Mouse (Mus musculus) liver, embryonic 14.5 days (tissue): ENCODE measurements around the gene Enox1. TPM values are rescaled to one million over a fixed set of nuclear protein-coding genes. Genes with fewer than 3 reads are reported as not detected.

ENCODE experiments used
- ATAC-seq: fragments of 200-750 bp; cut with Nextera tagmentation; 2 replicates; pipeline ENCODE4 v1.8.0; 2017; ENCODE audit warnings: moderate number of reproducible peaks, mild to moderate bottlenecking, moderate library complexity; ENCODE audit not compliant: insufficient read depth
- DNase-seq, 3 experiments: peaks; one replicate each; pipeline ENCODE4 v3.0.0-alpha.2; 2012 to 2013; ENCODE audit warnings: low read depth in 3 of 3, low spot score in 3 of 3
- H3K27ac ChIP-seq: fragments of 300-500 bp; sonication (generic); 2 replicates; pipeline ENCODE4 v1.5.1; 2014; ENCODE audit warnings: moderate library complexity, mild to moderate bottlenecking, control low read depth, inconsistent platforms
- H3K27me3 ChIP-seq: fragments of 300-500 bp; sonication (generic); 2 replicates; pipeline ENCODE4 v1.6.1; 2014; ENCODE audit warnings: mild to moderate bottlenecking, low read length, moderate library complexity; ENCODE audit not compliant: control insufficient read depth, insufficient read depth
- H3K36me3 ChIP-seq: fragments of 300-500 bp; sonication (generic); replicated peaks from 2 replicates; pipeline ENCODE4 v1.6.1; 2014; ENCODE audit warnings: low read depth; ENCODE audit not compliant: control insufficient read depth, insufficient read depth
- H3K4me1 ChIP-seq, 2 experiments: fragments of 200-500 bp in 1 of 2; fragments of 300-500 bp in 1 of 2; sonication (generic) in 1 of 2; replicated peaks; 2 replicates each; pipeline ENCODE4 v1.6.1; 2012 to 2014; ENCODE audit warnings: antibody characterized with exemption in 1 of 2, inconsistent platforms in 1 of 2, low read length in 1 of 2; ENCODE audit not compliant: control insufficient read depth in 2 of 2, insufficient read depth in 2 of 2
- H3K4me2 ChIP-seq: fragments of 300-500 bp; sonication (generic); 2 replicates; pipeline ENCODE4 v1.6.1; 2014; ENCODE audit warnings: low read depth, mild to moderate bottlenecking, control low read depth, moderate library complexity
- H3K4me3 ChIP-seq, 2 experiments: fragments of 200-500 bp in 1 of 2; fragments of 300-500 bp in 1 of 2; sonication (generic) in 1 of 2; 2 replicates each; pipeline ENCODE4 v1.5.1; 2012 to 2014; ENCODE audit warnings: low read depth in 2 of 2, low read length in 2 of 2, mild to moderate bottlenecking in 2 of 2, control low read depth in 1 of 2, inconsistent platforms in 1 of 2, moderate library complexity in 1 of 2; ENCODE audit not compliant: insufficient read depth in 1 of 2
- H3K9ac ChIP-seq: fragments of 300-500 bp; sonication (generic); replicated peaks from 2 replicates; pipeline ENCODE4 v1.6.1; 2014; ENCODE audit warnings: mild to moderate bottlenecking, control low read depth, moderate library complexity
- H3K9me3 ChIP-seq: fragments of 300-500 bp; sonication (generic); 2 replicates; pipeline ENCODE4 v1.6.1; 2016; ENCODE audit warnings: low read length, mixed read lengths; ENCODE audit not compliant: control insufficient read depth
- CTCF ChIP-seq: IDR thresholded peaks from 2 replicates; pipeline ENCODE4 v1.5.1; 2016; ENCODE audit warnings: antibody characterized with exemption, low read depth, control low read depth
- EP300 ChIP-seq: IDR thresholded peaks from 2 replicates; pipeline ENCODE4 v1.6.1; 2016; ENCODE audit warnings: antibody characterized with exemption, low read depth
- WGBS: fragments of 180-500 bp; shearing (Covaris S2); extraction: QIAGEN DNeasy Blood & Tissue Kit; methylation state at CpG from one replicate; pipeline ENCODE4 v1.1.7; 2014; ENCODE audit not compliant: insufficient replicate concordance; 5-methylcytosine and 5-hydroxymethylcytosine counted together
- polyA plus RNA-seq, 2 experiments: library from polyadenylated mRNA; depleted of rRNA in 1 of 2; stranded (reverse) in 1 of 2; unstranded in 1 of 2; fragments of >200 nt; fragmentation: Nextera tagmentation in 1 of 2; extraction: Ambion mirVana in 1 of 2; gene quantifications; 2 replicates each; pipeline versions ENCODE4 v1.2.1 to v1.2.3; 2012 to 2014

Enox1 gene
- polyA plus RNA-seq, 2 experiments: 0.07 to 0.10 TPM

GRCm38 (mm10) chr14:77279143-77279542, 122.6 kb downstream of the Enox1 start:
- Histone ChIP-seq H3K4me1 (no peaks in the 10 kb centered on the region), H3K36me3 (no peaks in the 10 kb centered on the region), H3K9ac (no peak overlapping the region), H3K4me3 (no peak overlapping the region), H3K4me2 (no peak overlapping the region), H3K27ac (no peak overlapping the region), H3K27me3 (no peaks in the 10 kb centered on the region), H3K9me3 (no peaks in the 10 kb centered on the region)
- DNase-seq: no peak
- no peak for ATAC-seq
- TF ChIP-seq EP300 (no peak), CTCF (no peak)
- 65% methylated on average over 4 of the region's 4 CpGs for WGBS

GRCm38 (mm10) chr14:77280454-77280853, 123.9 kb downstream of the Enox1 start:
- Histone ChIP-seq H3K27ac (no peak overlapping the region), H3K27me3 (no peaks in the 10 kb centered on the region), H3K4me3 (no peak overlapping the region), H3K9me3 (no peaks in the 10 kb centered on the region), H3K9ac (no peak overlapping the region), H3K4me2 (no peak overlapping the region), H3K36me3 (no peaks in the 10 kb centered on the region), H3K4me1 (no peaks in the 10 kb centered on the region)
- TF ChIP-seq CTCF: no peak
- TF ChIP-seq EP300: no peak
- ATAC-seq (no peak), DNase-seq (no peak)
- WGBS: 50% methylated on average over 2 of the region's 2 CpGs

- Histone ChIP-seq H3K27ac (no peak overlapping the region), H3K4me1 (no peaks in the 10 kb centered on the region), H3K9ac (no peak overlapping the region), H3K9me3 (no peaks in the 10 kb centered on the region), H3K4me3 (no peak overlapping the region), H3K4me2 (no peak overlapping the region), H3K36me3 (no peaks in the 10 kb centered on the region), H3K27me3 (no peaks in the 10 kb centered on the region)
- TF ChIP-seq EP300 (no peak), CTCF (no peak)
- WGBS: 55% methylated on average over 7 of the region's 7 CpGs
- ATAC-seq (no peak), DNase-seq (no peak)
Observed at GRCm38 (mm10) chr14:77280893-77281292, 124.3 kb downstream of the Enox1 start.

GRCm38 (mm10) chr14:77283939-77284338, 127.4 kb downstream of the Enox1 start:
- DNase-seq (no peak), ATAC-seq (no peak)
- Histone ChIP-seq H3K36me3 (no peaks in the 10 kb centered on the region), H3K27ac (no peak overlapping the region), H3K4me2 (no peak overlapping the region), H3K9ac (no peak overlapping the region), H3K9me3 (no peaks in the 10 kb centered on the region), H3K4me1 (no peaks in the 10 kb centered on the region), H3K4me3 (no peak overlapping the region), H3K27me3 (no peaks in the 10 kb centered on the region)
- TF ChIP-seq EP300: no peak
- no peak for TF ChIP-seq CTCF
- 47% methylated on average over 4 of the region's 4 CpGs for WGBS

GRCm38 (mm10) chr14:77285453-77285852, 128.9 kb downstream of the Enox1 start:
- no peak for ATAC-seq
- no peak for DNase-seq
- no peak overlapping the region for H3K27ac ChIP-seq
- TF ChIP-seq CTCF: no peak
- H3K9me3 ChIP-seq: no peaks in the 10 kb centered on the region
- no peak overlapping the region for H3K4me2 ChIP-seq
- 70% methylated on average over 3 of the region's 3 CpGs for WGBS
- H3K36me3 ChIP-seq: no peaks in the 10 kb centered on the region
- H3K27me3 ChIP-seq: no peaks in the 10 kb centered on the region
- no peak overlapping the region for H3K9ac ChIP-seq
- no peaks in the 10 kb centered on the region for H3K4me1 ChIP-seq
- no peak overlapping the region for H3K4me3 ChIP-seq

- no peak for ATAC-seq
- TF ChIP-seq CTCF (no peak), EP300 (no peak)
- no peak overlapping the region for H3K27ac ChIP-seq
- 74% methylated on average over 5 of the region's 5 CpGs for WGBS
- H3K36me3 ChIP-seq: no peaks in the 10 kb centered on the region
- no peaks in the 10 kb centered on the region for H3K9me3 ChIP-seq
- no peaks in the 10 kb centered on the region for H3K4me1 ChIP-seq
- no peak overlapping the region for H3K9ac ChIP-seq
- H3K4me3 ChIP-seq: no peak overlapping the region
- no peak for DNase-seq
- H3K27me3 ChIP-seq: no peaks in the 10 kb centered on the region
- H3K4me2 ChIP-seq: no peak overlapping the region
Observed at GRCm38 (mm10) chr14:77291756-77292155, 135.2 kb downstream of the Enox1 start.
